Mouse (Mus musculus): Measurements from ENCODE around the gene Dnajc8. TPM values are rescaled to one million over a fixed set of nuclear protein-coding genes. Genes with fewer than 3 reads are reported as not detected.

Dnajc8 gene
- total and polyA plus RNA-seq, 2 experiments from 2014 or later: 64.6 to 142 TPM

DNA sequence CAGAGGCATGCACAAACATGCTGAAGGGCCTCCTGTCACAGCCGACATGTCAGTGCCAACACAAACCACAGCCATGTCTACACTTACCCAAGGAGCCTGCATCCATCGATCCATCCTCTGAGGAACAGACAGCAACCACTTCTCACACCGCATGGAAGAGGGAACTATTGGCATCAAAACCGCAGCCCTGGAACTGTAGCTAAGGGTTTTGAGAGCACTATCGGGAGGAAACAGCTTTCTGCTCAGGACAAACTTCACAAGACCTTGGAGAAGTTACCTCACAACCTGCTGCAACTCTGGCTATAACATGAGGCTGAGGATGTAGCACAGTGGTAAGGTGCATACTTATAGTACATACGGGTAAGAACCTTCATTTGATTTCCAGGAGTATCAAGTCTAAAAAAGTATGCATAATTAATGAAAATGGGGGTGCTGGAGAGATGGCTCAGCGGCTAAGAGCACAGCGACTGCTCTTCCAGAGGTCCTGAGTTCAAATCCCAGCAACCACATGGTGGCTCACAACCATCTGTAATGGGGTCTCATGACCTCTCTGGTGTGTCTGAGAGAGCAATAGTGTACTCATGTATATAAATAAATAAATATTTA is 7.3 kb upstream of the Dnajc8 start:
- no peaks in the 10 kb centered on the region for H3K27me3 ChIP-seq (ENCODE audit: insufficient read depth, low read length)
- no peak for DNase-seq (ENCODE audit: low spot score)
- peaks cover 6% of the 10 kb centered on the region; the same call in 1 of the 2 replicates for H3K36me3 ChIP-seq (ENCODE audit: insufficient read depth, low read length)
- no peaks in the 10 kb centered on the region for H3K9me3 ChIP-seq (ENCODE audit: low read length)
- H3K4me1 ChIP-seq (ENCODE audit: insufficient read depth, low read length): peaks cover 8% of the 10 kb centered on the region; the same call in 1 of the 2 replicates
- WGBS: 93% methylated on average over 8 of the region's 8 CpGs
- no peak overlapping the region for H3K4me3 ChIP-seq (ENCODE audit: low read length)
- no peak overlapping the region for H3K4me2 ChIP-seq (ENCODE audit: low read depth, low read length)
- H3K27ac ChIP-seq: no peak overlapping the region
- no peak overlapping the region for H3K9ac ChIP-seq (replicated peaks; ENCODE audit: low read length)
- ATAC-seq: no peak
- no peak for TF ChIP-seq CTCF (IDR thresholded peaks at IDR 0.05; ENCODE audit: low read depth)

DNA sequence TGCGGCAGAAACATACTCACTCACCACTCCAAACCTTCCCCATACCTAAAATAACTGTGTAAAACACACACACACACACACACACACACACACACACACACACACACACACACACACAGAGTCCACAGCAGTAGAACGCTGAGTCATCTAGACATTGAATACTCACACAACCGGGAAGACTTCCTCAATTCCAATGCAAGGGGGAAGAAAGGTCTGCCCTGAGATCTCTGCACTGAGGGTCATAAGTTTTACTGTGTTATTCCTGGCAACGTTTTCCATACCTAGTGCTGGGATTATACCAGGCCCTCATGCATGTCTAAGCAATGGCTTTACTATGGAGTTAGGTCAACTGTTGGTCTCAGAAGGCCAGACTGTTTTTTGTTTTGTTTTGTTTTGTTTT is 6.0 kb upstream of the Dnajc8 start:
- TF ChIP-seq CTCF (IDR thresholded peaks at IDR 0.05; ENCODE audit: low read depth): no peak
- DNase-seq (ENCODE audit: low spot score) (no peak), ATAC-seq (no peak)
- peaks cover 8% of the 10 kb centered on the region; the same call in 1 of the 2 replicates for H3K4me1 ChIP-seq (ENCODE audit: insufficient read depth, low read length)
- H3K27me3 ChIP-seq (ENCODE audit: insufficient read depth, low read length): no peaks in the 10 kb centered on the region
- no peak overlapping the region for H3K4me3 ChIP-seq (ENCODE audit: low read length)
- H3K27ac ChIP-seq: no peak overlapping the region
- H3K36me3 ChIP-seq (ENCODE audit: insufficient read depth, low read length): peaks cover 6% of the 10 kb centered on the region; the same call in 1 of the 2 replicates
- no peak overlapping the region for H3K4me2 ChIP-seq (ENCODE audit: low read depth, low read length)
- H3K9ac ChIP-seq (replicated peaks; ENCODE audit: low read length): no peak overlapping the region
- H3K9me3 ChIP-seq (ENCODE audit: low read length): no peaks in the 10 kb centered on the region
- WGBS: 91% methylated on average over 4 of the region's 4 CpGs

DNA sequence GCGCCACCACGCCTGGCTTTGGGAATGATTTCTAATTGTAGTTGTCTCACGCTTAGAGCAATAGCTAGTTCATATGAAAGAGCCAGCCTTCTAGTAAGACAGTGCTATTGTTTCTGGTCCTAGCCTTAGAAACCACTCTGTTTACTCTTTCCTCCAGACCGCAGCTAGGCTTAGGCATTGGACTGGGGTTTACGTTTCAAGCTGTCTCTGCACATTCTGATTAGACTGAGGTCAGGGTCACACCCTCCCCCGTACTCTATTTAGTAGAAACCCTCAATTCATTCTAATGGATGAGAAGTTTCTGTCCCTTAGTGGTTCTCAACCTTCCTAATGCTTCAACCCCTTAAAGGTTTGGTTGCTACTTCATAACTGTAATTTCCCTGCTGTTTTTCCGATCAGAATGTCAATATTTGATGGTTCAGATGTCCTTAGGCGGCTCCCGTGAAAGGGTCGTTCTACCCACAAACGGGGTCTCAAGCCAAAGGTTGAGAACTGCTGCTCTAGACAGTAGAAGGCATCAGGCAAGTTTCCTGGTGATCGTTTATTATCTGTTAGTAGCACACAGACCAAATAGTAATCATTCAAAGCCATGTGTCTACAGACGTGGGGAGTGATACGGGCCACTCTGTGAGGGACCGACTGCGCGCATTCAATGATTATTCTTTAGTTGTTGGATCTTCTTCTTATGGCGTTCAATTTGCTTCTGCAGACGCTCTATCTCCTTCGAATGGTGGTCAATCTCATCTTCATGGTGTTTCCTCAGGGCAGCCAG is 5.1 kb upstream of the Dnajc8 start:
- peaks cover 8% of the 10 kb centered on the region; the same call in 1 of the 2 replicates for H3K4me1 ChIP-seq (ENCODE audit: insufficient read depth, low read length)
- DNase-seq (ENCODE audit: low spot score) (no peak), ATAC-seq (no peak)
- H3K4me2 ChIP-seq (ENCODE audit: low read depth, low read length): no peak overlapping the region
- H3K27me3 ChIP-seq (ENCODE audit: insufficient read depth, low read length): no peaks in the 10 kb centered on the region
- H3K4me3 ChIP-seq (ENCODE audit: low read length): no peak overlapping the region
- TF ChIP-seq CTCF (IDR thresholded peaks at IDR 0.05; ENCODE audit: low read depth): no peak
- WGBS: 95% methylated on average over 20 of the region's 20 CpGs
- no peak overlapping the region for H3K27ac ChIP-seq
- no peaks in the 10 kb centered on the region for H3K9me3 ChIP-seq (ENCODE audit: low read length)
- peaks cover 6% of the 10 kb centered on the region; the same call in 1 of the 2 replicates for H3K36me3 ChIP-seq (ENCODE audit: insufficient read depth, low read length)
- no peak overlapping the region for H3K9ac ChIP-seq (replicated peaks; ENCODE audit: low read length)

DNA sequence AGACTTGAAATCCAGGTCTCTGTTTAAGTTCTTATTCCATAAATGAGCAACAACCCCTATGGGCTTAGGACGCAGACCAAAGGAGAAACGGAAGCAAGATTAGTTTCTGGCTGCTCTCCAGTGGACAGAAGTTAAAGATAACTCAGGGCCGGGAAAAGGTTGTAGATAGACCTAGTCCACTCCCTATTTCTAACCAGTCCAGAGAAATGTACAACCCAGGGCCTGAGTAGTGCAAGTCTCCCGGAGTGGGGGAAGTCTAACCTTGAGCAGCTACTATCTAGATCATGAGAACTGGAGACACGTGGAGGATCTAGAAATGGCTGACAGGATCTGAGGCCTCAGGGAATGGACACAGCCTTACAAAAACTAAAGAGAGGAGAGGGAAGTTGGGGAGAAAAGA is 2.9 kb upstream of the Dnajc8 start:
- ATAC-seq: 0 out of 2 replicates have a peak, but pooled peaks have one; percentile 4

DNA sequence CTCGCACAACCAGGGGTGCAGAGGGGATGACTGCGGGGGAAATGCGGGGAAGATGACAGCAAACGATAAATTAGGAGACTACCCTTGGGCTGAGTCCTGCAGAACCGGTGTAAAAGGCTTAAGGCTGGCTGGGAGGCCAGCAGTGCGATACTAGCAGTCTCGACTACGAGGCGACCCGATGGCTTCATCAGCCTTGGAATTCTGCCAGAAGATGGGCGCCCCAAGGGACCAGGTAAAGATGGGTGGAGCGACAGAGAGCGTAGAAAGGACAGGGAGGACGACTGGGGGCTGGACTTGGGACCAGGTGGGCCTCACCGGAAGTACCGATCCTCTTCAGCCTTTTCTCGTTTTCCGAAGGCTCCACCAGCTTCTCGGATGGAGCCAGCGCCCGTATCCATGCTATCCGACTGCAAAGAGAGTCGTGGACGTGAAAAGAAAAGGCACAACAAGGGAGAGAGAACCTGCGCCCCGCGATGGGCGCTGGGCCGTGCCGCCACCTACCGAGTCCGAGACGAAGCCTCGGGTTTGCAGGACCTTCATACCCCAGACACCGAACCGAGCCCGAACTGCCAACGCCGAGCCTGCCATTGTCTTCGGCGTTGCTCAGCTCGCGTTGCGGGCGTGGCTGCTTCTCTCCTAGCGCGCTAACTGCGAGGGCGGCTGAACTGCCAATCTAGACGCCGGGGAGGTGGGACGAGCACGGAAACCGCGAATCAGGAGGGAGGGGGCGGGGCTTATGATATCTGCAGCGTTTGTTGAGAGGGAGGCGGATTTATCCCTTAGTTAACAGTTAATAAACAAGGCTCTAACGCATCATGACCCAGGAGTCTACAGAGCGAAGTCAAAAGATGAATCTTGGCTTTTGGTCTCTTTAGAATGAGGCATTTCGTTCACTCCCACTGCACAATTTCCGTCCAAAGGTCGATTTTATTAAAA is 2.1 kb upstream of the Dnajc8 start, which contains the start of gene Atpif1:
Gene Atpif1, minus strand, starts transcription at position 679 of the 936 bp plus-strand sequence.
- Histone ChIP-seq H3K36me3 (ENCODE audit: insufficient read depth, low read length) (peaks cover 6% of the 10 kb centered on the region; the same call in 1 of the 2 replicates), H3K4me3 (ENCODE audit: low read length) (peak within 1 kb of the TSS; percentile 74), H3K27ac (peak within 1 kb of the TSS; percentile 99), H3K9me3 (ENCODE audit: low read length) (no peaks in the 10 kb centered on the region), H3K9ac (replicated peaks; ENCODE audit: low read length) (peak within 1 kb of the TSS; percentile 93), H3K27me3 (ENCODE audit: insufficient read depth, low read length) (no peaks in the 10 kb centered on the region), H3K4me1 (ENCODE audit: insufficient read depth, low read length) (peaks cover 18% of the 10 kb centered on the region), H3K4me2 (ENCODE audit: low read depth, low read length) (peak within 1 kb of the TSS; percentile 86)
- no peak; the same call in 1 of the 2 replicates for TF ChIP-seq CTCF (IDR thresholded peaks at IDR 0.05; ENCODE audit: low read depth)
- DNase-seq (ENCODE audit: low spot score): peak; percentile 97
- ATAC-seq: peak; percentile 91
- WGBS: 1% methylated on average over 63 of the region's 63 CpGs

More for the DNA sequence above, 2.9 kb upstream of the Dnajc8 start:
- peak overlapping the region; percentile 86 for H3K4me2 ChIP-seq (ENCODE audit: low read depth, low read length)
- 14% methylated on average over 5 of the region's 5 CpGs for WGBS
- DNase-seq (ENCODE audit: low spot score): peak; percentile 30
- H3K4me1 ChIP-seq (ENCODE audit: insufficient read depth, low read length): peaks cover 18% of the 10 kb centered on the region
- peaks cover 6% of the 10 kb centered on the region; the same call in 1 of the 2 replicates for H3K36me3 ChIP-seq (ENCODE audit: insufficient read depth, low read length)
- H3K9me3 ChIP-seq (ENCODE audit: low read length): no peaks in the 10 kb centered on the region
- peak overlapping the region; percentile 74 for H3K4me3 ChIP-seq (ENCODE audit: low read length)
- H3K9ac ChIP-seq (replicated peaks; ENCODE audit: low read length): peak overlapping the region; percentile 93
- no peaks in the 10 kb centered on the region for H3K27me3 ChIP-seq (ENCODE audit: insufficient read depth, low read length)
- TF ChIP-seq CTCF (IDR thresholded peaks at IDR 0.05; ENCODE audit: low read depth): no peak
- peak overlapping the region; percentile 99 for H3K27ac ChIP-seq

DNA sequence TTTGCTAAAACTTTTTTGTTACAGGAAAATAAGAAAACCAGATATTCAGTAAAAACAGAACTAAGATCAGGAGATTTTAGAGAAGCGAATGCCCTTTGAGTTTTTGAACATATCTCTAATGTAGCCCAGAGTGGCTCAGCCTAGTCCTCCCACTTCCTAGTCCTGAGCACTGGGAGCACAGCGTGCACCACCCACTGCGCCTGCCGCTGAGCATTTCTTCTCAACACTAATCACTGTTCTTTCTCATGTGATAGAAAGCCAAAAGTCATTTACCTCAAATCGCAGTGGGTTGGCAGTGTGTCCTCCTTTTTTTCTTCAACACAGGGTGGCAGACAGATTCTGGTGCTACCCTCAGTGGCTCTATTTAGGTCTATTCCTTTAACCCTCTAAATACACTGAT is 4.1 kb downstream of the Dnajc8 start:
- Histone ChIP-seq H3K27me3 (ENCODE audit: insufficient read depth, low read length) (no peaks in the 10 kb centered on the region), H3K9ac (replicated peaks; ENCODE audit: low read length) (no peak overlapping the region), H3K27ac (no peak overlapping the region), H3K4me2 (ENCODE audit: low read depth, low read length) (no peak overlapping the region), H3K9me3 (ENCODE audit: low read length) (no peaks in the 10 kb centered on the region), H3K4me3 (ENCODE audit: low read length) (no peak overlapping the region), H3K4me1 (ENCODE audit: insufficient read depth, low read length) (peaks cover 10% of the 10 kb centered on the region), H3K36me3 (ENCODE audit: insufficient read depth, low read length) (peaks cover 33% of the 10 kb centered on the region)
- 88% methylated on average over 5 of the region's 5 CpGs for WGBS
- no peak for TF ChIP-seq CTCF (IDR thresholded peaks at IDR 0.05; ENCODE audit: low read depth)
- ATAC-seq: no peak
- no peak for DNase-seq (ENCODE audit: low spot score)
